ENCODE assay signal across 8 mouse cellular contexts in the genomic region with DNA sequence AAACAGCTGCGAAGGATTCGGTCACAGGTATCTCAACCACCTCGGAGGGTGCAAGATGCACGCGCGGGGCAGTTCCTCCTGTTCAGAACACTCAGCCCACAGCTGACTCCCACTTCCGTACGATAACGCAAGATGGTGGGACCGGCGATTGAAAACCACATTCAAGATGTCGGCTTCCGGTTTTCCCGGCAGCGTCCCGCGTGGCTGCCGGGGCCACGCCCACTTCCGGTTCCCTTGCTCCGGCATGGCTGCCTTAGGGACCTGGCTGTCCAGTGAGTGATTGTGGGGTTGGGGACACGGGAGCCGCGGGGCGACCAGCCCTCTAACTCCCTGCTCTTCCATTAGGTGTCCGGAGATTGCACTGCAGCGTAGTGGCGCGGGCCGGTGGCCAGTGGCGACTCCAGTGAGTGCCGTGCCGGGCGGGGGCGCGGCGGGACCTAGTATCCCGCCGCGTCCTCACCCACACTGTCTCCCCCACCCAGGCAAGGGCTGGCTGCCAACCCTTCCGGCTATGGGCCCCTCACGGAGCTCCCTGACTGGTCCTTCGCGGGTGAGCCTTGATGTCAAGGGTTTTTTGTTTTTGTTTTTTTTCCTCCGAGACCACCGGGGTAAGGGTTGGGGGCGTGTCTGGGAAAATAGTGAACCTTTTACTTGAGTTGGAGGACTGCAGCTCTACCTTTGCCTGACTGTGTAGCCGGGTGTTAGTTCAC. TPM values are rescaled to one million over a fixed set of nuclear protein-coding genes. Genes with fewer than 3 reads are reported as not detected.
DNase-seq lines count a peak whose midpoint lies in the region; ATAC-seq lines count a peak whose summit lies in the region.

Gene Mrpl52 (plus strand): TSS at position 221 of the 710 bp plus-strand sequence.

- under 1% methylated on average over 48 of the region's 48 CpGs for WGBS in forebrain, embryonic 15.5 days
- under 1% methylated on average over 48 of the region's 48 CpGs for WGBS in large intestine, adult 2 months
- WGBS in liver, embryonic 16.5 days (ENCODE audit: insufficient replicate concordance) = under 1% methylated on average over 48 of the region's 48 CpGs
- 0% methylated on average over 48 of the region's 48 CpGs for WGBS in neural tube, embryonic 13.5 days

- ATAC-seq in forebrain, embryonic 15.5 days (replicated peaks) = peak; percentile 82
- ATAC-seq in liver, embryonic 16.5 days (ENCODE audit: low read depth) = peak; percentile 72
- ATAC-seq in neural tube, embryonic 13.5 days (ENCODE audit: low read depth) = peak; percentile 83

- peaks cover 46% of the 10 kb centered on the region for H3K4me1 ChIP-seq in forebrain, embryonic 15.5 days
- peaks cover 46% of the 10 kb centered on the region for H3K4me1 ChIP-seq in liver, embryonic 16.5 days (ENCODE audit: control insufficient read depth, low read depth, low read length)
- H3K4me1 ChIP-seq in neural tube, embryonic 13.5 days (replicated peaks) = peaks cover 53% of the 10 kb centered on the region

- H3K27me3 ChIP-seq in forebrain, embryonic 15.5 days = no peaks in the 10 kb centered on the region
- H3K27me3 ChIP-seq in liver, embryonic 16.5 days (ENCODE audit: control insufficient read depth, insufficient read depth, low read depth, low read length) = peaks cover 15% of the 10 kb centered on the region
- peaks cover 7% of the 10 kb centered on the region for H3K27me3 ChIP-seq in neural tube, embryonic 13.5 days

- 0 out of 2 replicates have a peak, but pooled peaks cover 2% of the 10 kb centered on the region for H3K36me3 ChIP-seq in forebrain, embryonic 15.5 days
- no peaks in the 10 kb centered on the region; the same call in 1 of the 2 replicates for H3K36me3 ChIP-seq in liver, embryonic 16.5 days (ENCODE audit: control insufficient read depth, insufficient read depth)
- peaks cover 11% of the 10 kb centered on the region; the same call in 1 of the 2 replicates for H3K36me3 ChIP-seq in neural tube, embryonic 13.5 days

- peak within 1 kb of the TSS; percentile 91 for H3K27ac ChIP-seq in forebrain, embryonic 15.5 days (replicated peaks)
- H3K27ac ChIP-seq in liver, embryonic 16.5 days (ENCODE audit: low read length) = peak within 1 kb of the TSS; percentile 89
- H3K27ac ChIP-seq in neural tube, embryonic 13.5 days (replicated peaks) = peak within 1 kb of the TSS; percentile 93

- H3K4me3 ChIP-seq in forebrain, embryonic 15.5 days = peak within 1 kb of the TSS; percentile 77
- H3K4me3 ChIP-seq in liver, embryonic 16.5 days (ENCODE audit: low read depth, low read length) = peak within 1 kb of the TSS; percentile 84
- H3K4me3 ChIP-seq in neural tube, embryonic 13.5 days = peak within 1 kb of the TSS; percentile 58

- no peaks in the 10 kb centered on the region for H3K9me3 ChIP-seq in forebrain, embryonic 15.5 days
- no peaks in the 10 kb centered on the region for H3K9me3 ChIP-seq in liver, embryonic 16.5 days (replicated peaks; ENCODE audit: control insufficient read depth, low read length)
- no peaks in the 10 kb centered on the region for H3K9me3 ChIP-seq in neural tube, embryonic 13.5 days

- DNase-seq in ES-CJ7 (ENCODE audit: low read depth, low spot score) = peak; percentile 89
- DNase-seq in cerebellum, adult 11 months = peak; percentile 83
- peak; percentile 93 to 95 for DNase-seq in heart, postnatal 14 days
- no peak for DNase-seq in large intestine, adult 2 months (ENCODE audit: low read depth, low spot score)
- DNase-seq in telencephalon, adult 2 months (ENCODE audit: low read depth, low spot score) = peak; percentile 86

- H3K4me2 ChIP-seq in forebrain, embryonic 15.5 days (replicated peaks) = peak within 1 kb of the TSS; percentile 57
- H3K4me2 ChIP-seq in liver, embryonic 16.5 days (ENCODE audit: low read depth, low read length) = peak within 1 kb of the TSS; percentile 76
- peak within 1 kb of the TSS; percentile 68 for H3K4me2 ChIP-seq in neural tube, embryonic 13.5 days

- peak within 1 kb of the TSS; percentile 79 for H3K9ac ChIP-seq in forebrain, embryonic 15.5 days (replicated peaks)
- H3K9ac ChIP-seq in liver, embryonic 16.5 days (ENCODE audit: low read depth, low read length) = peak within 1 kb of the TSS; percentile 82
- peak within 1 kb of the TSS; percentile 79 for H3K9ac ChIP-seq in neural tube, embryonic 13.5 days

- intact Hi-C loops in heart, postnatal 14 days (cut with DNase I) = no loop called here

RNA-seq across cellular contexts. Expression of gene Mrpl52, which starts in this region (rescaled TPM):
- 269 and 282 TPM in 2 replicates for polyA plus RNA-seq in forebrain, embryonic 15.5 days (2015; fragmentation: Nextera tagmentation; extraction: Ambion mirVana)
- 100 to 1,000 TPM; 102 to 116 TPM for total RNA-seq in heart, postnatal 14 days (2021)
- 315 and 345 TPM in 2 replicates for polyA plus RNA-seq in large intestine, adult 2 months (2012; rRNA removed)
- polyA plus RNA-seq in liver, embryonic 16.5 days (2015; fragmentation: Nextera tagmentation; extraction: Ambion mirVana) = 161 and 178 TPM in 2 replicates
- polyA plus RNA-seq in neural tube, embryonic 13.5 days (2015; fragmentation: Nextera tagmentation; extraction: Ambion mirVana) = 209 and 275 TPM in 2 replicates
